Mouse (Mus musculus) liver, adult 2 months (tissue): ENCODE results near the gene Rac3. TPM values are rescaled to one million over a fixed set of nuclear protein-coding genes. Genes with fewer than 3 reads are reported as not detected.
"Not testable (repeated sequence)": the region's sequence is repeated elsewhere in the genome, so short reads cannot be mapped to it uniquely, and the experiment has no call there.

Experiments
- DNase-seq: peaks from one replicate; pipeline ENCODE4 v3.0.0-alpha.2; 2011; ENCODE audit warnings: low read depth, low spot score; ENCODE audit errors: extremely low read depth
- H3K27ac ChIP-seq: fragments of 200-500 bp; replicated peaks from 2 replicates; pipeline ENCODE4 v1.5.1; 2012; ENCODE audit warnings: low read depth, mild to moderate bottlenecking, control low read depth, inconsistent platforms, low read length; ENCODE audit not compliant: insufficient read depth
- H3K27me3 ChIP-seq: fragments of 200-500 bp; 2 replicates; pipeline ENCODE4 v1.6.1; 2012; ENCODE audit warnings: mild to moderate bottlenecking, moderate library complexity, low read length, inconsistent platforms; ENCODE audit not compliant: control insufficient read depth, insufficient read depth
- H3K36me3 ChIP-seq: fragments of 200-500 bp; 2 replicates; pipeline ENCODE4 v1.6.1; 2012; ENCODE audit warnings: low read length, inconsistent platforms; ENCODE audit not compliant: control insufficient read depth, insufficient read depth
- H3K4me1 ChIP-seq: fragments of 200-500 bp; 2 replicates; pipeline ENCODE4 v1.6.1; 2011; ENCODE audit warnings: low read length; ENCODE audit not compliant: control insufficient read depth, insufficient read depth
- H3K4me3 ChIP-seq: fragments of 200-500 bp; 2 replicates; pipeline ENCODE4 v1.5.1; 2011; ENCODE audit warnings: low read depth, mild to moderate bottlenecking, control low read depth, low read length, moderate library complexity; ENCODE audit not compliant: insufficient read depth
- H3K79me2 ChIP-seq: fragments of 200-500 bp; 2 replicates; pipeline ENCODE4 v1.6.1; 2012; ENCODE audit warnings: inconsistent platforms, mild to moderate bottlenecking, low read length, moderate library complexity; ENCODE audit not compliant: control insufficient read depth, insufficient read depth
- H3K9ac ChIP-seq: fragments of 200-500 bp; 2 replicates; pipeline ENCODE4 v1.6.1; 2012; ENCODE audit warnings: low read depth, mild to moderate bottlenecking, control low read depth, inconsistent platforms, low read length
- CTCF ChIP-seq: fragments of 200-500 bp; IDR thresholded peaks from 2 replicates; pipeline ENCODE4 v1.5.1; 2011; ENCODE audit warnings: low read depth, low read length, control low read depth
- POLR2A ChIP-seq: fragments of 200-500 bp; IDR thresholded peaks from 2 replicates; pipeline ENCODE4 v1.6.1; 2011; ENCODE audit warnings: low read length, control low read depth; ENCODE audit not compliant: insufficient read depth; ENCODE audit errors: extremely low read depth
- WGBS: fragments of 180-500 bp; shearing (Covaris S2); methylation state at CpG from one replicate; pipeline ENCODE4 v1.1.7; 2018; 5-methylcytosine and 5-hydroxymethylcytosine counted together
- polyA plus RNA-seq: library from polyadenylated mRNA; depleted of rRNA; stranded (reverse); fragments of >200 nt; gene quantifications from 2 replicates; pipeline ENCODE4 v1.2.3, GENCODE M21; 2012
- total RNA-seq: library from RNA; depleted of rRNA; stranded (reverse); fragments of >200 nt; gene quantifications from 2 replicates; pipeline ENCODE4 v1.2.3, GENCODE M21; 2014

The Rac3 gene
- total and polyA plus RNA-seq, 2 experiments = 0.55 to 1.1 TPM

DNA sequence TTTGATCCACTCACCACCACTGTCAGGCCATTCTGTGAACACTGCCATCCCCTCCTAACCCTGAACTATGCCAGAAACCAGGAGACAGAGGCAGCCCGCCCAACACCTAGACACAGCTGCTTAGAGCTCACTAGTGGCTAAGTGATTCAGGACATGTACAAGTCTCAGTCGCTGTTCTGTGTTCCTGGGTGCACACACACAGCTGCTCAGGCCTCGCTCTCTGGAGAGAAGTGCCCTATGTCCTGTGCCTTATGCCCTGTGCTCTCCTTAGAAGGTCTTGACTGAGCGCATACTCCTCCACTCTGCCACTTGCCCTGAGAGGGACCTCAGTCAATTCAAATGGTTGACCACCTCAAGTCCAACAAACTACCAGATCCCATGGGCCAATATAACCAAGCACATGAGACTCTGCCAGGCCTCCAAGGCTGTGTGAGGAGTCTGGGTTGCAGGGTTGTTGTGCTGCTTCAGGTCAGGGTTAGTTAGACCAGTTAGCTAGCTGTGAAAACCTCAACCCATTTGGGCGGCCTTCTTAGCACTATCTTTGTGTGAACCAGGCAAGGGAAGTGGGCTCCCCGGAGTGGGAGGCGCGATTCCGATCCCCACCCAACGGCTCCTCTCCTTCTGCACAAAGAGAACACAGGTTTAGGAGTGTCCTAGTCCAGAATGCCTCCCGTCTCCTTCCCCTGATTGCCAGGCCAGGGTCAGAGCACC lies 7.4 kb downstream of the Rac3 start:
- H3K4me3 ChIP-seq = no peak overlapping the region
- WGBS = 82% methylated on average over 11 of the region's 11 CpGs
- TF ChIP-seq CTCF (no peak), POLR2A (no peak)

DNA sequence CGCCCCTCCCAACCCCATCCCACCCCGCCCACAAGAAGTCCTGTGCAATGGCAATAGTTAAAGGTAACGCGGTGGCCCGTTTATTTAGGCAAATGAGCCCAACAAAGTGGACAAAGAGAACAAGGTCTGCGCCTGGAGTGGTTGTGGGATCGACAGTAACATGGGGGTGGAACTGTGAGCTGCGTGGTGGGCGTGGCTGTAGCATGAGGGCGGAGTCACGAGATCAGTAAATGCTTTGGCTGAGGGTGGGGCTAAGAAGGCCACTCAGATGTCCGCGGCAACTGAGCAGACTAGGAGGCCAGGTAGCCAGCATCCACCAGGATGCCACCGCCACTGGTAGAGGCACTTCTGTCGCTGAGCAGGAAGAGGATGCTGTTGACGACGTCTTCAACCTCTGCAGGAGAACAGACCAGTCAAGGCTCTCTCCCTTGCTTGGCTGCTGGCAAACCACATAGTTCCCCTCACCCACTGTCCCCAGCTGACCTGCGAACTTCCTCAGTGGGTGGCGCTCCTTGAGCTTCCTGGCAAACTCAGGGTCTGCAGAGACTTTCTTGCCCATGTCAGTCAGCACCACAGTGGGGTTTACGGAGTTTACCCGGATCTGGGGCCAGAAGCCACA lies 8.3 kb downstream of the Rac3 start:
- H3K79me2 ChIP-seq, H3K9ac ChIP-seq, H3K36me3 ChIP-seq, H3K27ac ChIP-seq, H3K4me3 ChIP-seq, H3K27me3 ChIP-seq: not testable (repeated sequence)
- peak; percentile 82 for DNase-seq
- WGBS = 4% methylated on average over 18 of the region's 21 CpGs
- peaks cover 10% of the 10 kb centered on the region; the same call in 1 of the 2 replicates for H3K4me1 ChIP-seq

More for the DNA sequence above, 7.4 kb downstream of the Rac3 start:
- Histone ChIP-seq H3K9ac (no peak overlapping the region), H3K36me3 (peaks cover 4% of the 10 kb centered on the region), H3K4me1 (peaks cover 10% of the 10 kb centered on the region; the same call in 1 of the 2 replicates), H3K79me2 (no peaks in the 10 kb centered on the region), H3K27ac (no peak overlapping the region), H3K27me3 (no peaks in the 10 kb centered on the region)
- DNase-seq = no peak

DNA sequence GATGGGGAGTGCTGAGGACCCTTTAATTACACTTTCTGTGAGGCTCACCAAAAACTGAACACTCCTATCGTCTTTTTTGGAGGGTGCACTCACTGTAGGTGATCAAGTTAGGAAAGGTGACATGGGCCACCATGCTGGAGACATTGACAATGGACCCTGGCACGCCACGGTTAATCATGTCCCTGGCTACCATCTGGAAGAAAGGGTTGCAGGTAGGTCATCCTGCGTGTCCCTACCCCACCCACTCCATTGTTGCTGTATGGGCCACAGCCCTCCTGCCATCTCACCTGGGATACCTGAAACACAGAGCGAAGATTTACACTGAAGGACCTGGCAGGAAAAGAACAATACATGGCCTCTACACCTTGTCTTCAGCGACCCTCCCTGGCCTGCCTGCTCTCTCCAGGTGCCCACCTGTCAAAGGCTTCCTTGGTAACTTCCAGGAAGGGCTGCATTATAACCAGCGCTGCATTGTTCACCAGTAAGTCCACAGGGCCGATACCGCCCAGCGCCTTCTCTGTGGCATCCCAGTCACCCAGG lies 9.1 kb downstream of the Rac3 start:
- 0 out of 2 replicates have a peak, but pooled peaks cover 1% of the 10 kb centered on the region for H3K36me3 ChIP-seq
- no peak overlapping the region for H3K27ac ChIP-seq
- no peak overlapping the region for H3K4me3 ChIP-seq
- DNase-seq = no peak
- H3K9ac ChIP-seq = no peak overlapping the region
- no peaks in the 10 kb centered on the region for H3K79me2 ChIP-seq
- H3K4me1 ChIP-seq = peaks cover 10% of the 10 kb centered on the region; the same call in 1 of the 2 replicates
- no peaks in the 10 kb centered on the region for H3K27me3 ChIP-seq
- TF ChIP-seq POLR2A = no peak
- no peak for TF ChIP-seq CTCF
- WGBS = 93% methylated on average over 10 of the region's 10 CpGs

- H3K79me2 ChIP-seq = no peaks in the 10 kb centered on the region
- 100% methylated on average over 1 of the region's 1 CpGs for WGBS
- no peaks in the 10 kb centered on the region for H3K27me3 ChIP-seq
- TF ChIP-seq POLR2A (no peak), CTCF (no peak)
- no peaks in the 10 kb centered on the region for H3K36me3 ChIP-seq
- no peak for DNase-seq
- no peak overlapping the region for H3K27ac ChIP-seq
- no peak overlapping the region for H3K9ac ChIP-seq
- H3K4me1 ChIP-seq = peaks cover 4% of the 10 kb centered on the region; the same call in 1 of the 2 replicates
- no peak overlapping the region for H3K4me3 ChIP-seq
Measured at GRCm38 (mm10) chr11:120731395-120731794, 10.1 kb downstream of the Rac3 start.

GRCm38 (mm10) chr11:120731858-120732680 lies 10.8 kb downstream of the Rac3 start, which contains the start of gene Cbr2:
Gene Cbr2, minus strand, starts transcription at chr11:120732114.
- H3K9ac ChIP-seq = no peak within 1 kb of the TSS
- H3K27me3 ChIP-seq = no peaks in the 10 kb centered on the region
- H3K4me1 ChIP-seq = peaks cover 3% of the 10 kb centered on the region; the same call in 1 of the 2 replicates
- no peaks in the 10 kb centered on the region for H3K79me2 ChIP-seq
- no peak within 1 kb of the TSS for H3K27ac ChIP-seq
- no peak for DNase-seq
- H3K4me3 ChIP-seq = no peak within 1 kb of the TSS
- WGBS = 88% methylated on average over 12 of the region's 12 CpGs
- H3K36me3 ChIP-seq = no peaks in the 10 kb centered on the region
- TF ChIP-seq CTCF (no peak), POLR2A (no peak)
